In genomic region chr6:117828273-117828672, GRCm38 (mm10) we compare ENCODE assay signal across 9 mouse cellular contexts. TPM values are rescaled to one million over a fixed set of nuclear protein-coding genes. Genes with fewer than 3 reads are reported as not detected.
DNase-seq lines count a peak whose midpoint lies in the region; TF ChIP-seq lines count a peak whose summit lies in the region.
"Had no signal": no experiment of that assay in that cellular context is flagged by ENCODE, and none has a peak within 500 bp of the region (broad histone marks: within the 10 kb centered on the region; RNA-seq: fewer than 3 reads in every experiment).

No protein-coding gene starts in this region.

- H3K4me3 ChIP-seq in embryonic fibroblast, embryonic 13.5 days (ENCODE audit: insufficient read depth, low read length) = no peak overlapping the region
- H3K4me3 ChIP-seq in limb, embryonic 10.5 days = no peak overlapping the region
- H3K4me3 ChIP-seq in olfactory bulb, adult 2 months (ENCODE audit: insufficient read depth, low read depth, low read length) = no peak overlapping the region
- H3K4me3 ChIP-seq: neural tube, embryonic 13.5 days had no signal

- TF ChIP-seq CTCF in embryonic fibroblast, embryonic 13.5 days (IDR thresholded peaks at IDR 0.05; ENCODE audit: borderline replicate concordance, insufficient read depth, low read length) = peak; percentile 82
- TF ChIP-seq CTCF in olfactory bulb, adult 2 months (IDR thresholded peaks at IDR 0.05; ENCODE audit: insufficient read depth, low read depth, low read length) = peak; percentile 71

- WGBS in limb, embryonic 10.5 days = 20% methylated on average over 9 of the region's 9 CpGs
- 24% methylated on average over 9 of the region's 9 CpGs for WGBS in olfactory bulb, adult 2 months

- H3K4me1 ChIP-seq in embryonic fibroblast, embryonic 13.5 days (ENCODE audit: control insufficient read depth, insufficient read depth, low read length) = no peaks in the 10 kb centered on the region; the same call in 1 of the 2 replicates
- H3K4me1 ChIP-seq in limb, embryonic 10.5 days = peaks cover 24% of the 10 kb centered on the region
- no peaks in the 10 kb centered on the region for H3K4me1 ChIP-seq in olfactory bulb, adult 2 months (ENCODE audit: control insufficient read depth, insufficient read depth, low read length)
- H3K4me1 ChIP-seq: neural tube, embryonic 13.5 days had no signal

- H3K27ac ChIP-seq in embryonic fibroblast, embryonic 13.5 days (ENCODE audit: insufficient read depth, low read length) = no peak overlapping the region
- no peak overlapping the region for H3K27ac ChIP-seq in limb, embryonic 10.5 days
- no peak overlapping the region for H3K27ac ChIP-seq in olfactory bulb, adult 2 months (ENCODE audit: insufficient read depth, low read depth, low read length)
- H3K27ac ChIP-seq: neural tube, embryonic 13.5 days had no signal

- H3K36me3 ChIP-seq in limb, embryonic 10.5 days = no peaks in the 10 kb centered on the region
- H3K36me3 ChIP-seq: neural tube, embryonic 13.5 days had no signal

- H3K27me3 ChIP-seq in limb, embryonic 10.5 days (ENCODE audit: low read depth, poor library complexity, severe bottlenecking) = peaks cover 27% of the 10 kb centered on the region

- H3K9me3 ChIP-seq in limb, embryonic 10.5 days (replicated peaks) = no peaks in the 10 kb centered on the region
- H3K9me3 ChIP-seq: neural tube, embryonic 13.5 days had no signal

- TF ChIP-seq POLR2A in embryonic fibroblast, embryonic 13.5 days (IDR thresholded peaks at IDR 0.05; ENCODE audit: low read depth, low read length) = no peak
- TF ChIP-seq POLR2A in olfactory bulb, adult 2 months (IDR thresholded peaks at IDR 0.05; ENCODE audit: insufficient read depth, low read depth, low read length) = no peak

- DNase-seq in layer of hippocampus, adult 18-20 months (ENCODE audit: low spot score in 2 of 2) = peak; percentile 46 to 82
- DNase-seq in layer of hippocampus, adult 9-10 months (ENCODE audit: low spot score) = no peak
- DNase-seq in adrenal gland, adult (ENCODE audit: inconsistent age in 2 of 2, low spot score in 1 of 2) = peak; percentile 45 to 81
- peak; percentile 81 for DNase-seq in heart, postnatal 4 days
- peak; percentile 88 for DNase-seq in limb, embryonic 10.5 days (ENCODE audit: low spot score)
- peak; percentile 76 for DNase-seq in thymus, postnatal 4 days

RNA-seq across cellular contexts. Expression of gene Zfp637, which starts 12.7 kb away (rescaled TPM):
- total RNA-seq in layer of hippocampus, adult 18-20 months (2021) = 10 to 100 TPM; 41.3 to 47.9 TPM
- 37.9 and 51.2 TPM in 2 replicates for polyA plus RNA-seq in embryonic fibroblast, embryonic 13.5 days (2011; ENCODE audit: insufficient read length, low read depth, missing spikeins)
- 10 to 100 TPM; 35.4 to 37.0 TPM for total RNA-seq in heart, postnatal 4 days (2021)
- polyA plus RNA-seq in limb, embryonic 10.5 days (2016; fragmentation: Nextera tagmentation; extraction: Ambion mirVana) = 99.2 and 128 TPM in 2 replicates
- not detected in 2 replicates for polyA plus RNA-seq in olfactory bulb, adult 2 months (2012; ENCODE audit: insufficient read depth, insufficient read length, low replicate concordance, missing spikeins)

RNA-seq across cellular contexts. Expression of gene Zfp239, which starts 33.6 kb away (rescaled TPM):
- 10 to 100 TPM; 38.4 to 41.0 TPM for total RNA-seq in layer of hippocampus, adult 18-20 months (2021)
- polyA plus RNA-seq in embryonic fibroblast, embryonic 13.5 days (2011; ENCODE audit: insufficient read length, low read depth, missing spikeins) = 4.9 and 5.5 TPM in 2 replicates
- under 1 TPM; 0.38 to 0.57 TPM for total RNA-seq in heart, postnatal 4 days (2021)
- polyA plus RNA-seq in limb, embryonic 10.5 days (2016; fragmentation: Nextera tagmentation; extraction: Ambion mirVana) = 14.6 and 17.3 TPM in 2 replicates
- polyA plus RNA-seq in olfactory bulb, adult 2 months (2012; ENCODE audit: insufficient read depth, insufficient read length, low replicate concordance, missing spikeins) = not detected in 2 replicates
